Mouse (Mus musculus) liver, embryonic 13.5 days (tissue): ENCODE results near the gene 1810009A15Rik. TPM values are rescaled to one million over a fixed set of nuclear protein-coding genes. Genes with fewer than 3 reads are reported as not detected.
"Not testable (repeated sequence)": the region's sequence is repeated elsewhere in the genome, so short reads cannot be mapped to it uniquely, and the experiment has no call there.

Experiments
- ATAC-seq: fragments of 200-750 bp; cut with Nextera tagmentation; 2 replicates; pipeline ENCODE4 v1.8.0; 2017; ENCODE audit warnings: low read depth, mild to moderate bottlenecking, moderate number of reproducible peaks, moderate library complexity
- DNase-seq: peaks from one replicate; pipeline ENCODE4 v3.0.0; 2022
- H3K27ac ChIP-seq: fragments of 300-500 bp; sonication (generic); 2 replicates; pipeline ENCODE4 v1.5.1; 2015; ENCODE audit warnings: moderate library complexity, mild to moderate bottlenecking, inconsistent platforms
- H3K27me3 ChIP-seq: fragments of 300-500 bp; sonication (generic); 2 replicates; pipeline ENCODE4 v1.6.1; 2015; ENCODE audit warnings: mild to moderate bottlenecking, inconsistent platforms
- H3K36me3 ChIP-seq: fragments of 300-500 bp; sonication (generic); 2 replicates; pipeline ENCODE4 v1.6.1; 2015; ENCODE audit warnings: mild to moderate bottlenecking, inconsistent platforms
- H3K4me1 ChIP-seq: fragments of 300-500 bp; sonication (generic); replicated peaks from 2 replicates; pipeline ENCODE4 v1.6.1; 2015; ENCODE audit warnings: inconsistent platforms
- H3K4me2 ChIP-seq: fragments of 300-500 bp; sonication (generic); 2 replicates; pipeline ENCODE4 v1.6.1; 2015; ENCODE audit warnings: inconsistent platforms, mild to moderate bottlenecking, moderate library complexity
- H3K4me3 ChIP-seq: fragments of 300-500 bp; sonication (generic); replicated peaks from 2 replicates; pipeline ENCODE4 v1.5.1; 2015; ENCODE audit warnings: mild to moderate bottlenecking, inconsistent platforms
- H3K9ac ChIP-seq: fragments of 300-500 bp; sonication (generic); 2 replicates; pipeline ENCODE4 v1.6.1; 2015; ENCODE audit warnings: mild to moderate bottlenecking, inconsistent platforms
- H3K9me3 ChIP-seq: fragments of 300-500 bp; sonication (generic); replicated peaks from 2 replicates; pipeline ENCODE4 v1.6.1; 2016; ENCODE audit warnings: inconsistent platforms
- WGBS: fragments of 180-500 bp; shearing (Covaris S2); methylation state at CpG from one replicate; pipeline ENCODE4 v1.1.7; 2015; ENCODE audit not compliant: insufficient replicate concordance; 5-methylcytosine and 5-hydroxymethylcytosine counted together
- polyA plus RNA-seq: library from polyadenylated mRNA; unstranded; fragments of >200 nt; fragmentation: Nextera tagmentation; extraction: Ambion mirVana; gene quantifications from 2 replicates; pipeline ENCODE4 v1.2.1, GENCODE M21; 2015

Gene 1810009A15Rik
- polyA plus RNA-seq, 1 experiment from 2014 or later: 89.5 TPM

DNA sequence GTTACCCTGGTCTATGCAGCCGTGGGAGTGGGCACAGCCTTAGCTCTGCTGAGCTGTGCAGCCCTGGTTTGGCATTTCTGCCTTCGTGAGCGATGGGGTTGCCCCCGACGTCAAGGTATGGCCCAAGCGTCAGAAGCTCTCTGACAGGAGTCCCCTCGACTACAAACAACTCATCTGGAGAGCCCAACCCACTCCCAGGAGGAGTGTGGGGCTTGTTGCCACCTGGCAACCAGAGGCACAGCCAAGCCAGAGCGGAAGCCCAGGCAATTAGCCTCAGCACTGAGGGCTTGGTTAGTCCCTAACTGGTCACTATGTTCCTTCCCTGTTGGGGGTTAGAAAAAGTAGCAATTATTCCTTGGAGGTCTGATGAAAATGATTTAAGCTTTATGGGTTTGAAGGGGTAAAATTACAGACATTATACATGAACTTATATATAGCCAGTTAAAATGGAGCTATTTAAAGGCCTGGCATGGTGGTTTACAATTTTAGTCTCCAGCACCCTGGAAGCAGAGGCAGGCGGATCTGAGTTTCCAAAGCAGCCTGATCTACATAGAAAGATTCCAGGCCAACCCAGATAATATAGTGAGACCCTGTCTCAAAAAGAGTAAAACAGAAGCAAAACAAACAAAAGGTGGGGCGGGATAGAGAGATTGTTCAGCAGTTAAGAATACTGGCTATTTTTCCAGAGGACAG is 36.3 kb upstream of the 1810009A15Rik start:
- ATAC-seq (no peak), DNase-seq (no peak)
- no peak overlapping the region for H3K4me2 ChIP-seq
- H3K4me3 ChIP-seq: no peak overlapping the region
- peaks cover 13% of the 10 kb centered on the region for H3K36me3 ChIP-seq
- WGBS: 60% methylated on average over 10 of the region's 10 CpGs
- H3K9ac ChIP-seq: no peak overlapping the region
- H3K27ac ChIP-seq: no peak overlapping the region
- peaks cover 7% of the 10 kb centered on the region for H3K4me1 ChIP-seq
- H3K27me3 ChIP-seq: no peaks in the 10 kb centered on the region
- H3K9me3 ChIP-seq: no peaks in the 10 kb centered on the region

DNA sequence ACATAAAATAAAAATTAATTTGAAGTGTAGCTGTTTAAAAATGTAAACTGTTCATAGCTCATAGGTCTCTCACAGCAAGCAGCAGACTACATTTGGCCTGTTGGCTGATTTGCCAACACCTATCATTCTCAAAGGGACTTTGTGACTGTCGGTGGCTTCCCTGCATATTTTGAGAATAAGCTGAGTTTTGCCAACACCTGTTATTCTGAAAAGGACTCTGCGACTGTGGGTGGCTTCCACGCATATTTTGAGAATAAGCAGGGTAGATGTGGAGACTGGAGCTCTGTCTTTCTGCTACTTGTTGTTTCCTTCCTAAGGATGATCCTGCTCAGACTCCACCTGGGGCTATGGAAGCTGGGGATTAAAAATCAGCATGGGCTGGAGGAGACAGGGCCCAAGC is 35.5 kb upstream of the 1810009A15Rik start:
- H3K9ac ChIP-seq: no peak overlapping the region
- ATAC-seq: no peak
- H3K9me3 ChIP-seq: no peaks in the 10 kb centered on the region
- no peak for DNase-seq
- no peak overlapping the region for H3K27ac ChIP-seq
- no peak overlapping the region for H3K4me2 ChIP-seq
- 68% methylated on average over 3 of the region's 3 CpGs for WGBS
- no peak overlapping the region for H3K4me3 ChIP-seq
- H3K36me3 ChIP-seq: peaks cover 6% of the 10 kb centered on the region; the same call in 1 of the 2 replicates
- peaks cover 7% of the 10 kb centered on the region for H3K4me1 ChIP-seq
- no peaks in the 10 kb centered on the region for H3K27me3 ChIP-seq

DNA sequence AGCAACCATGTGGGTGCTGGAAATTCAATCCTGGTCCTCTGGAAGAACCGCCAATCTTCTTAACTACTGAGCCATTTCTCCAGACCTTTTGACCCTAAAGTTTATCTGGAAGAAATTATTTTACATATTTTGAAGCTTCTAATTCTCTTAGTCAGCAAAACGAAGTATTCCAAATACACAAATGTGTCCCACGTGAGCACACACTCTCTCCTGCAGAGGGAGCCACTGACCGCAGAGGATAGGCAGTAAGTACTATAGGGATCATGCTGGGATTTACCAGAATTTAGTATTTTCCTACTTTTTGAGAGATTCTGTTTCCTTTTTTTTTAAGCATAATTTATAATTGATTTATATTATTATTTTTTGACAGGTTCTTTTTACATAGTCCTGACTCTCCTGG is 31.0 kb upstream of the 1810009A15Rik start:
- DNase-seq (peak; percentile 35), ATAC-seq (0 out of 2 replicates have a peak, but pooled peaks have one; percentile 50)
- H3K27me3 ChIP-seq: no peaks in the 10 kb centered on the region
- no peak overlapping the region for H3K4me3 ChIP-seq
- no peaks in the 10 kb centered on the region for H3K36me3 ChIP-seq
- no peaks in the 10 kb centered on the region for H3K4me1 ChIP-seq
- no peak overlapping the region for H3K9ac ChIP-seq
- H3K9me3 ChIP-seq: no peaks in the 10 kb centered on the region
- no peak overlapping the region for H3K4me2 ChIP-seq
- WGBS: 31% methylated on average over 4 of the region's 4 CpGs
- H3K27ac ChIP-seq: no peak overlapping the region

DNA sequence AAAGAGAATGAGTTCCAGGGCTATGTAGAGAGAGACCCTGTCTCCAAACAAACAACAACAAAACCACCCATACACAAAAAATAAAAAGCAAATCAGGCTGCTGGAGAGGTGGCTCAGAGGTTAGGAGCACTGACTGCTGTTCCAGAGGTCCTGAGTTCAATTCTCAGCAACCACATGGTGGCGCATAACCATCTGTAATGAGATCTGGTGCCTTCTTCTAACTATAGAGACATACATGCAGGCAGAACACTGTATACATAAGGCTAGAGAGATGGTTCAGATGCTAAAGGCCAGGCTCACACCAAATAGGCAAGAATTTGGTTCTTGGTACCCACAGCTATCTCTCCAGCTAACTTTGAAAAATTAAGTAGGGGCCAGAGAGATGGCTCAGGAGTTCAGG is 29.6 kb upstream of the 1810009A15Rik start:
- Histone ChIP-seq H3K4me2 (no peak overlapping the region), H3K4me1 (no peaks in the 10 kb centered on the region), H3K4me3 (no peak overlapping the region), H3K9ac (no peak overlapping the region), H3K36me3 (no peaks in the 10 kb centered on the region), H3K27ac (no peak overlapping the region), H3K9me3 (no peaks in the 10 kb centered on the region), H3K27me3 (no peaks in the 10 kb centered on the region)
- WGBS: 18% methylated on average over 1 of the region's 1 CpGs
- ATAC-seq (peak; percentile 45; the same call in 1 of the 2 replicates), DNase-seq (peak; percentile 28)

DNA sequence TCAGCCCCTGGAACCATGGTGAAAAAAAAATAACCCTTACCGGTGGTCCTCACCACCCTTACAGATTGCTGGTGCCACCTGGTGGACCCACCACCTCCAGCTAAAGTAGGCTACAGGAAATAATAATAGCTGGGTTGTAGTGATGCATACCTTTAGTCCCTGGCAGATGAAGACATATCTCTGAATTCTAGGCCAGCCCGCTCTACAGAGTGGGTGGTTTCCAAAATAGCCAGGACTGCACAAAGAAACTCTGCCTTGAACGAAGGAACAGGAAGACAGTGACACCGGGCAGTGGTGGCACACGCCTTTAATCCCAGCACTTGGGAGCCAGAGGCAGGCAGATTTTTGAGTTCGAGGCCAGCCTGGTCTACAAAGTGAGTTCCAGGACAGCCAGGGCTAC is 24.4 kb upstream of the 1810009A15Rik start:
- H3K27ac ChIP-seq: no peak overlapping the region
- H3K9ac ChIP-seq: no peak overlapping the region
- H3K27me3 ChIP-seq: no peaks in the 10 kb centered on the region
- ATAC-seq (no peak), DNase-seq (no peak)
- no peaks in the 10 kb centered on the region for H3K9me3 ChIP-seq
- no peak overlapping the region for H3K4me2 ChIP-seq
- WGBS: 73% methylated on average over 6 of the region's 6 CpGs
- H3K4me1 ChIP-seq: 0 out of 2 replicates have a peak, but pooled peaks cover 8% of the 10 kb centered on the region
- no peaks in the 10 kb centered on the region for H3K36me3 ChIP-seq
- H3K4me3 ChIP-seq: no peak overlapping the region

DNA sequence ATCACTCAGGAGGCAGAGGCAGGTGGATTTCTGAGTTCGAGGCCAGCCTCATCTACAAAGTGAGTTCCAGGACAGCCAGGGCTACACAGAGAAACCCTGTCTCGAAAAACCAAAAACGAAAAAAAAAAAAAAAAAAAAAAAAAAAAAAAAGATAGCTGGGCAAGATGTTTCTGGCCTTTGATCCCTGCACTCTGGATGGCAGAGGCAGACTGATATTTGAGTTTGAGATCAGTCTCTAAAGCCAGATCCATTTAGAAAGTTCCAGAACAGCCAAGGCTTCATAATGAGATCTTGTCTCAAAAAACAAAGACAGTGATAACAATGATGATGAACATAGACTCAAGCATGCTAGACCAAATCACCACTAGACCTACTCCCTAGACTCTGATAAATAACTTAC is 18.3 kb upstream of the 1810009A15Rik start:
- Histone ChIP-seq H3K4me3 (peak overlapping the region; percentile 99), H3K4me1 (peaks cover 49% of the 10 kb centered on the region), H3K9ac (peak overlapping the region; percentile 98), H3K36me3 (peaks cover 25% of the 10 kb centered on the region), H3K4me2 (peak overlapping the region; percentile 85), H3K27ac (peak overlapping the region; percentile 92)
- not testable (repeated sequence) for H3K9me3 ChIP-seq, ATAC-seq, DNase-seq, H3K27me3 ChIP-seq
- WGBS: 62% methylated on average over 3 of the region's 3 CpGs

DNA sequence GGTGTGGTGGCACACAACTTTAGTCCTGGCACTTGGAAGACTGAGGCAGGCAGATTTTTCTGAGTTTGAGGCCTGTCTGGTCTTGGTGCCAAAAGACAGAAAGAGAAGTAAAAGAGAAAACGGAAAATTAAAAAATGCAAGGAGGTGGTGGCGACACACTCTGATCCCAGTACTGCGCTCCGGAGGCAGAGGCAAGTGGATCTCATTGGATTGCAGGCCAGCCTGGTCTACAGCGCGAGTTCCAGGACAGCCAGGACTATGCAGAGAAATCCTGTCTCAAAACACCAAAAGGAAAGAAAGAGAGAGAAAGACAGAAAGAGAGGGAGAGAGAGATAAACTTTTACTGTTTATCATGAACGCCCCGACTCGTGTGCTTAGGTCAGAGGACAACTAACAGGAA is 17.8 kb upstream of the 1810009A15Rik start:
- ATAC-seq (no peak; the same call in none of the 2 replicates), DNase-seq (no peak)
- Histone ChIP-seq H3K36me3 (peaks cover 29% of the 10 kb centered on the region), H3K9me3 (no peaks in the 10 kb centered on the region), H3K27me3 (no peaks in the 10 kb centered on the region), H3K27ac (peak overlapping the region; percentile 92), H3K4me1 (peaks cover 49% of the 10 kb centered on the region), H3K4me2 (peak overlapping the region; percentile 85), H3K9ac (peak overlapping the region; percentile 98), H3K4me3 (peak overlapping the region; percentile 99)
- WGBS: 21% methylated on average over 9 of the region's 9 CpGs

DNA sequence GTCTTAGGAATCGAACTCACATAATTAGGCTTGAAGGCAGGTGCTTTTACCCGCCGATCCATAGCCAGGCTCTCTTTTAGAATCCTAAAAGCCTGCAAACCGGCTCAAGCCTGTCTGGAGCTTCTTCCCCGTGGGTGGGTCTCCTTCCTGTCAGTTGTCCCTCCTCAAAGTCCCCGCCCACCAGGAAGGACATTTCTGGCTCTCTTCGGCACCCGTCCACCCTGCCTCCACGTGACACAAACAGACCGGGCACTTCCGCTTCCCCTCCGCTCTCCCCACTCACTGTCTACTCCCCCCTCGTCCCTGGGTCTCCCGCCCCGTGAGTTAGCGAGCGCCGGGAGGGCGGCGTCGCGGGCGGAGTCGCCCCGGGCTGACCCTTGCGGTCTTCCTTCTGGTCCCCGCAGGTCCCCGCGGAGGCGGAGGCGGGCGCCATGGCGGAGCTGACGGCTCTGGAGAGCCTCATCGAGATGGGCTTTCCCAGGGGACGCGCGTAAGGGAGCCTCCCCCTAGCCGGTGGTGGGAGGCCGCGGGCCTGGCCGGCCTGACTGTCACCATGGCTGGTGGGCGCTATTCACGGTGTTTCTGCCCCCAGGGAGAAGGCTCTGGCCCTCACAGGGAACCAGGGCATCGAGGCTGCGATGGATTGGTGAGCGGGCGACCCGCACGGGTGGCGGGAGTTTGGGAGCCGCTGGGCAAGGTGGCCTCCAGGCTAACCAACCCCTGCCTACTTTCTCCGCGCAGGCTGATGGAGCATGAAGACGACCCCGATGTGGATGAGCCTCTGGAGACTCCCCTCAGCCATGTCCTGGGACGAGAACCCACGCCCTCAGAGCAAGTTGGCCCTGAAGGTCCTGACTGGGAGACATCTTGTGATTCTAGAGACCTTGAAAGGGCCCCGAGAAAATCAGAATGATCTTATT is 17.1 kb upstream of the 1810009A15Rik start, which contains the start of gene Ubxn1:
Ubxn1 (plus strand) TSS at position 230 of the 920 bp plus-strand sequence.
- Histone ChIP-seq H3K27me3 (no peaks in the 10 kb centered on the region), H3K4me3 (peak within 1 kb of the TSS; percentile 99), H3K27ac (peak within 1 kb of the TSS; percentile 92), H3K4me2 (peak within 1 kb of the TSS; percentile 85), H3K9ac (peak within 1 kb of the TSS; percentile 98), H3K9me3 (no peaks in the 10 kb centered on the region), H3K36me3 (peaks cover 36% of the 10 kb centered on the region), H3K4me1 (peaks cover 49% of the 10 kb centered on the region)
- ATAC-seq (peak; percentile 95), DNase-seq (peak; percentile 97)
- under 1% methylated on average over 59 of the region's 59 CpGs for WGBS

DNA sequence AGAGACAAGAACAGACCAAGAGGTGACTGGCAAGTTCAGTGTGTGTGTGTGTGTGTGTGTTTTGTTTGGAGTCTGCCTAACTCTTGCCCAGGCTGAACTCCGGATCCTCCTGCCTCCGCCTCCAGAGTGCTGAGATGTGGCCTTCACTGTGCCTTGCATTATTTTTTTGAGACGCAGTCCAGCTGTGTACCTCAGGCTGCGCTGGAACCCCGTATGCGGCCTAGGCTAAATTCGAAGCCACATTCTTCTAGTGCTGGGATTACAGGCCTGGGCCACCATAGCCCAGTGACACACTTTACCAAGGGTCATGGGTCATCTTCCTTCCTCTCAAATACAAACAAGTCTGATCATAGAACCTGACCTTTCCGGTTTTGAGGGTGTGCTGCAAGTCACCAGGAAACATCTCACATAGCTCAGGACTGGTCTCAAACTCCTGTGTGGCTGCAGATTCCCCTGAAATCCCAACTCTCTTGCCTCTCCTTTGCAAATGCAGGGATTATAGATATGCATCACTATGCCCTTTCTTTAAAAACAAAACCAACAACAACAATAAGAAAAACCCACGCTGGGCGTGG is 16.3 kb upstream of the 1810009A15Rik start:
- H3K36me3 ChIP-seq: peaks cover 42% of the 10 kb centered on the region
- H3K27ac ChIP-seq: peak overlapping the region; percentile 92
- WGBS: 62% methylated on average over 10 of the region's 10 CpGs
- H3K9me3 ChIP-seq: no peaks in the 10 kb centered on the region
- H3K9ac ChIP-seq: peak overlapping the region; percentile 98
- H3K4me1 ChIP-seq: peaks cover 49% of the 10 kb centered on the region
- peak overlapping the region; percentile 85 for H3K4me2 ChIP-seq
- DNase-seq (no peak), ATAC-seq (no peak)
- H3K27me3 ChIP-seq: no peaks in the 10 kb centered on the region
- H3K4me3 ChIP-seq: peak overlapping the region; percentile 99

DNA sequence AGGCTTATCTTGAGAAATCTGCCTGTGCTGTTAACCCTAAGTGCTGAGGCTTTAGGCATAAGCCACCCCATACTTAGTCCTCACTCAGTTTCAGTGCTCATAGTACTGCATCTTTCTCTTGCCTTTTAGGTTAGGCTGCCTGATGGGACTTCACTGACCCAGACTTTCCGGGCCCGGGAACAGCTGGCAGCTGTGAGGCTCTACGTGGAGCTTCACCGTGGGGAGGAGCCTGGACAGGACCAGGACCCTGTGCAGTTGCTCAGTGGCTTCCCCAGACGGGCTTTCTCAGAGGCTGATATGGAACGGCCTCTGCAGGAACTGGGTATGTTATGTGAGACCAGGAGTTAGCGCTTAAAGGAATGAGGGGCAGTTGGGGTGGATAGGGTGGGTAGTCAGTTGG is 13.6 kb upstream of the 1810009A15Rik start:
- Histone ChIP-seq H3K27ac (0 out of 2 replicates have a peak overlapping the region, but pooled peaks have one; percentile 1), H3K27me3 (no peaks in the 10 kb centered on the region), H3K4me1 (peaks cover 48% of the 10 kb centered on the region), H3K36me3 (peaks cover 44% of the 10 kb centered on the region), H3K9me3 (no peaks in the 10 kb centered on the region), H3K4me2 (no peak overlapping the region), H3K9ac (no peak overlapping the region; the same call in 1 of the 2 replicates), H3K4me3 (no peak overlapping the region)
- no peak for DNase-seq
- no peak for ATAC-seq
- WGBS: 86% methylated on average over 7 of the region's 7 CpGs
